Comparison of ENCODE assay signal across 12 mouse cellular contexts in genomic region chr12:49400036-49400852, GRCm38 (mm10). TPM values are rescaled to one million over a fixed set of nuclear protein-coding genes. Genes with fewer than 3 reads are reported as not detected.
A peak's percentile ranks its signal among the peaks of the same experiment; 100 is the strongest.
DNase-seq lines count a peak whose midpoint lies in the region; ATAC-seq and TF ChIP-seq lines count a peak whose summit lies in the region.
"Had no signal": no experiment of that assay in that cellular context is flagged by ENCODE, and none has a peak within 500 bp of the region (broad histone marks: within the 10 kb centered on the region; RNA-seq: fewer than 3 reads in every experiment).

No protein-coding gene starts in this region.

- DNase-seq in heart, postnatal 0 days (ENCODE audit: low spot score) = no peak
- DNase-seq in heart, postnatal 10 days = no peak
- DNase-seq in NIH3T3 (ENCODE audit: low read depth) = peak; percentile 63
- peak; percentile 33 for DNase-seq in forebrain, embryonic 10.5 days (ENCODE audit: extremely low spot score, low spot score)
- DNase-seq in urinary bladder, adult 2 months (ENCODE audit: low spot score) = no peak
- no peak for DNase-seq in kidney, postnatal 25 days

- H3K4me3 ChIP-seq in heart, postnatal 0 days (ENCODE audit: low read depth, low read length) = peak overlapping the region; percentile 44; the same call in 1 of the 2 replicates
- peak overlapping the region; percentile 74 for H3K4me3 ChIP-seq in forebrain, embryonic 10.5 days
- H3K4me3 ChIP-seq in limb, embryonic 13.5 days = peak overlapping the region; percentile 49; the same call in 1 of the 2 replicates
- H3K4me3 ChIP-seq in intestine, embryonic 15.5 days (replicated peaks) = no peak overlapping the region

- intact Hi-C loops in heart, postnatal 10 days (cut with DNase I) = no loop called here

- H3K27ac ChIP-seq in heart, postnatal 0 days (ENCODE audit: low read depth) = no peak overlapping the region
- H3K27ac ChIP-seq in forebrain, embryonic 10.5 days = peak overlapping the region; percentile 99
- H3K27ac ChIP-seq in limb, embryonic 13.5 days = no peak overlapping the region
- H3K27ac ChIP-seq in intestine, embryonic 15.5 days = no peak overlapping the region
- H3K27ac ChIP-seq: macrophage had no signal

- no peak overlapping the region for H3K9ac ChIP-seq in heart, postnatal 0 days (replicated peaks; ENCODE audit: low read depth, low read length)
- H3K9ac ChIP-seq in limb, embryonic 13.5 days = no peak overlapping the region
- H3K9ac ChIP-seq in intestine, embryonic 15.5 days = no peak overlapping the region

- H3K9me3 ChIP-seq in heart, postnatal 0 days (replicated peaks; ENCODE audit: control insufficient read depth, low read length) = no peaks in the 10 kb centered on the region
- H3K9me3 ChIP-seq in forebrain, embryonic 10.5 days = no peaks in the 10 kb centered on the region
- no peaks in the 10 kb centered on the region for H3K9me3 ChIP-seq in limb, embryonic 13.5 days
- H3K9me3 ChIP-seq in intestine, embryonic 15.5 days = no peaks in the 10 kb centered on the region

- 0 out of 2 replicates have a peak, but pooled peaks cover 3% of the 10 kb centered on the region for H3K4me1 ChIP-seq in heart, postnatal 0 days (ENCODE audit: control insufficient read depth, insufficient read depth)
- H3K4me1 ChIP-seq in forebrain, embryonic 10.5 days = peaks cover 34% of the 10 kb centered on the region
- peaks cover 7% of the 10 kb centered on the region for H3K4me1 ChIP-seq in limb, embryonic 13.5 days
- peaks cover 7% of the 10 kb centered on the region for H3K4me1 ChIP-seq in intestine, embryonic 15.5 days (replicated peaks)

- no peak overlapping the region for H3K4me2 ChIP-seq in heart, postnatal 0 days (ENCODE audit: low read depth, low read length)
- no peak overlapping the region for H3K4me2 ChIP-seq in limb, embryonic 13.5 days (replicated peaks)
- no peak overlapping the region for H3K4me2 ChIP-seq in intestine, embryonic 15.5 days (replicated peaks)

- H3K27me3 ChIP-seq in heart, postnatal 0 days (ENCODE audit: control insufficient read depth, insufficient read depth, low read length) = peaks cover 84% of the 10 kb centered on the region
- H3K27me3 ChIP-seq in forebrain, embryonic 10.5 days (ENCODE audit: poor library complexity, severe bottlenecking) = peaks cover 94% of the 10 kb centered on the region
- peaks cover 77% of the 10 kb centered on the region for H3K27me3 ChIP-seq in limb, embryonic 13.5 days
- peaks cover 53% of the 10 kb centered on the region for H3K27me3 ChIP-seq in intestine, embryonic 15.5 days (replicated peaks)

- no peak for ATAC-seq in heart, postnatal 0 days (ENCODE audit: insufficient read depth, low read depth)
- ATAC-seq in limb, embryonic 13.5 days (ENCODE audit: low FRiP score, low read depth) = no peak
- ATAC-seq in intestine, embryonic 15.5 days = no peak

- TF ChIP-seq CTCF in heart, postnatal 0 days (IDR thresholded peaks at IDR 0.05; ENCODE audit: low read depth) = no peak

- no peak for TF ChIP-seq EP300 in heart, postnatal 0 days (IDR thresholded peaks at IDR 0.05; ENCODE audit: low read depth)

- H3K36me3 ChIP-seq in heart, postnatal 0 days (replicated peaks; ENCODE audit: control insufficient read depth, insufficient read depth, low read length) = no peaks in the 10 kb centered on the region
- H3K36me3 ChIP-seq in forebrain, embryonic 10.5 days (replicated peaks) = 0 out of 2 replicates have a peak, but pooled peaks cover 4% of the 10 kb centered on the region
- H3K36me3 ChIP-seq in limb, embryonic 13.5 days = no peaks in the 10 kb centered on the region
- no peaks in the 10 kb centered on the region for H3K36me3 ChIP-seq in intestine, embryonic 15.5 days

- WGBS in heart, postnatal 0 days = 10% methylated on average over 9 of the region's 9 CpGs
- 2% methylated on average over 9 of the region's 9 CpGs for WGBS in forebrain, embryonic 10.5 days
- 2% methylated on average over 9 of the region's 9 CpGs for WGBS in limb, embryonic 13.5 days
- WGBS in intestine, embryonic 15.5 days = 3% methylated on average over 9 of the region's 9 CpGs

RNA-seq across cellular contexts. Expression of gene Gm43517, which starts 15.3 kb away (rescaled TPM):
- total RNA-seq in heart, postnatal 0 days (2014; rRNA removed; ENCODE audit: low replicate concordance) = not detected in 2 replicates
- not detected in 2 replicates for polyA plus RNA-seq in heart, postnatal 0 days (2015; fragmentation: Nextera tagmentation; extraction: Ambion mirVana)
- total RNA-seq in heart, postnatal 10 days (2021) = not detected
- 1.2 TPM in 2 replicates for polyA plus RNA-seq in forebrain, embryonic 10.5 days (2016; fragmentation: Nextera tagmentation; extraction: Ambion mirVana)
- not detected in 2 replicates for polyA plus RNA-seq in limb, embryonic 13.5 days (2015; fragmentation: Nextera tagmentation; extraction: Ambion mirVana)
- not detected in 2 replicates for polyA plus RNA-seq in intestine, embryonic 15.5 days (2015; fragmentation: Nextera tagmentation; extraction: Ambion mirVana)
- polyA plus RNA-seq in urinary bladder, adult 2 months (2012; rRNA removed) = not detected in 2 replicates
- total RNA-seq: liver, adult 2 months; neutrophil, adult 5-6 weeks had no signal
- polyA plus RNA-seq: heart, embryonic 11.5 days; liver, adult 2 months; macrophage had no signal

RNA-seq across cellular contexts. Expression of gene Foxg1, which starts 17.8 kb away (rescaled TPM):
- not detected in 2 replicates for total RNA-seq in heart, postnatal 0 days (2014; rRNA removed; ENCODE audit: low replicate concordance)
- not detected in 2 replicates for polyA plus RNA-seq in heart, postnatal 0 days (2015; fragmentation: Nextera tagmentation; extraction: Ambion mirVana)
- total RNA-seq in heart, postnatal 10 days (2021) = under 1 TPM in 1 of 2 experiments, not detected in 1; 0.12 TPM
- polyA plus RNA-seq in forebrain, embryonic 10.5 days (2016; fragmentation: Nextera tagmentation; extraction: Ambion mirVana) = 20.2 and 20.7 TPM in 2 replicates
- polyA plus RNA-seq in limb, embryonic 13.5 days (2015; fragmentation: Nextera tagmentation; extraction: Ambion mirVana) = not detected in 2 replicates
- polyA plus RNA-seq in intestine, embryonic 15.5 days (2015; fragmentation: Nextera tagmentation; extraction: Ambion mirVana) = 0.05 TPM in 1 of 2 replicates, not detected in the other
- not detected in 2 replicates for polyA plus RNA-seq in urinary bladder, adult 2 months (2012; rRNA removed)
- total RNA-seq: liver, adult 2 months; neutrophil, adult 5-6 weeks had no signal
- polyA plus RNA-seq: liver, adult 2 months; macrophage had no signal

Comparison
In these comparisons a context has a peak if more than half of its experiments do, and no peak if none do; other contexts are left out.
1. DNase-seq: peak in NIH3T3 (single experiment) and forebrain, embryonic 10.5 days (single experiment); none in heart, postnatal 0 days (single experiment), heart, postnatal 10 days (0 of 2), urinary bladder, adult 2 months (single experiment) and kidney, postnatal 25 days (0 of 2).
2. RNA of gene Foxg1, which starts 17.8 kb away (polyA plus RNA-seq): 20.2 to 20.7 TPM in forebrain, embryonic 10.5 days; 0.05 TPM in intestine, embryonic 15.5 days, not detected in heart, postnatal 0 days, not detected in limb, embryonic 13.5 days and not detected in urinary bladder, adult 2 months; every median in the first group is over 10 times any median in the second.